Mouse (Mus musculus): ENCODE results near the gene Klk1b26. TPM values are rescaled to one million over a fixed set of nuclear protein-coding genes. Genes with fewer than 3 reads are reported as not detected.
"Not testable (repeated sequence)": the region's sequence is repeated elsewhere in the genome, so short reads cannot be mapped to it uniquely, and the experiment has no call there.

Klk1b26 gene
- total RNA-seq (2021), result not detected in 2 replicates
- long read RNA-seq, experiment 1, result 0 reads
- long read RNA-seq, experiment 2, result 0 reads

- not testable (repeated sequence) for DNase-seq
Measured at GRCm38 (mm10) chr7:44011868-44012267, at the start of gene Klk1b26. Gene Klk1b26 (plus strand): TSS chr7:44012168.

DNA sequence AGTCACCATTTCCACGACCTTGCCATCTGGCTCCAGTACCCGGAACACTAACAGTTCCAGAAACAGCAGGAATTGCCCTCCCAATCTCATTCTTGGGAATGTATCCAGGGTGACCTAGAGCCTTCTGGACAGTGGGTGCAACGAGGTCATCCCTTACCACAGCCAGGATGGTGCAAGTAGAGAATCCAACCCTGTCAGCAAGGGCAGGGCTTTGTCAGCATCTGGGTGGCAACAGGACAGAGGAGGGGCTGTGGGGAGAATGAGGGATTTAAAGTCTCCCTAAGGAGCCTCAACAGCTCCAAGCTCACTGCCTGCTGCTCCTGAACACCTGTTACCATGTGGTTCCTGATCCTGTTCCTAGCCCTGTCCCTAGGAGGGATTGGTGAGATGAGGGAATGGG lies 45.5 kb upstream of the Klk1b26 start, which contains the start of gene Klk1b1:
Gene Klk1b1 (plus strand): TSS at position 301 of the 400 bp plus-strand sequence.
- no peak for DNase-seq

DNA sequence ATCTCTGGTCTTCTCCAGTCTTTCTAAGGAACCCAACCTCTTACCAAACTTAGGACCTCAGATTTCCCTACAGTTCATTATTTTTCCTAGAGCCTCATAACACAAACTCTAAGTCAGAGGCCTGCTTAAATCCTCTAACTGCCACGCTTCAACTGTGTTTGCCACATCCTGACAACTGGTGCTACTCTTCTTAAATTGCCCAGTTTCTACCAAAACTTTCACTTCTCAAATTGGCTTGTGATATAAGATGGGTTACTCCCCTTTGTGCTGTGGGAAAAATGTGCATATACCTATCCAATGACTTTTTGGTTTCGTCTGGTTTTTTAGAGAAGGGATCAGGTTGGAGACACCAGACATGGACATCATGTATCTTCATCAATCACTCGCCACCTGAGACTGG lies 44.9 kb upstream of the Klk1b26 start:
- no peak for DNase-seq

DNA sequence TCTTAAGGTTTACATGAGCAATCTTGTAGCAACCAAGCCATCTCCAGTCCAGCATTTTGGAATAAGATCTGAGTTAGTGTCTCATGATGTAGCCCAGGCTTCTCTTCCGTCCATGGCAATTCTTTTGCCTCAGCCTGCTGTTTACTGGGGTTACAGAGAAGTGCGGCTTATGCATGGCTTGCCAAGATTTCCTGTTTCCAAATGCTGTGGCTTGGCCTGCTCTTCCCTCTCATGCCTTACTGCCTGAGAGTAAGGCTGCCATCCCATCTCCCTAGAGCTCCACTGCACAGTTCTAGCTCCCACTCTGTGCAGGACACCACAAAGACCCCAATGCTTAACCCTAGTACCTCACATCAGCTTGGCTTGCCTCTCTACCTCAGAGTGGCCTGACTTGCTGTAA lies 44.4 kb upstream of the Klk1b26 start:
- no peak for DNase-seq

- not testable (repeated sequence) for DNase-seq
Measured at GRCm38 (mm10) chr7:43975761-43976160, 36.2 kb upstream of the Klk1b26 start, which contains the start of gene Klk1b9. Gene Klk1b9 (plus strand): TSS chr7:43976061.

- no peak for DNase-seq
Measured at GRCm38 (mm10) chr7:43985657-43986056, 26.3 kb upstream of the Klk1b26 start.

DNA sequence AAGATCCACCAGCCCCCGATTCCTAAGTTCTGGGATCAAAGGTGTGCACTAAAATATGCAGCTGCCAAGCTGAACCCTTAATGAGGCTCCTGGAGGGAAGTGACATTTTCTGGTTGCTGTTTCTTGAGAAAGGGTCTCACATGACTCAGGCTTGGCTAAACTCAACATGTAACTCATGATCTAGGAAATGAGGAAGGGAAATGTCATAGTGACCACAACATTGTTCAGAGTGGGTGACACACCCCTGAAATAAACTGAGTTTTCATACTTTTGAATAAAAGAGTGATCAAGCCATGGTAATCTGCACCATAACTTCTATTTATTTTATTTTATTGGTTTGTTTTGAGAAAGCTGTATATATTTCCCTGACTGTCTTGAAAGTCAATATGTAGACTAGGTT lies 17.1 kb upstream of the Klk1b26 start:
- not testable (repeated sequence) for DNase-seq

GRCm38 (mm10) chr7:43995577-43995976 lies 16.4 kb upstream of the Klk1b26 start, which contains the start of gene Klk1b11:
Gene Klk1b11 (plus strand): TSS chr7:43995877.
- DNase-seq, result not testable (repeated sequence)

DNA sequence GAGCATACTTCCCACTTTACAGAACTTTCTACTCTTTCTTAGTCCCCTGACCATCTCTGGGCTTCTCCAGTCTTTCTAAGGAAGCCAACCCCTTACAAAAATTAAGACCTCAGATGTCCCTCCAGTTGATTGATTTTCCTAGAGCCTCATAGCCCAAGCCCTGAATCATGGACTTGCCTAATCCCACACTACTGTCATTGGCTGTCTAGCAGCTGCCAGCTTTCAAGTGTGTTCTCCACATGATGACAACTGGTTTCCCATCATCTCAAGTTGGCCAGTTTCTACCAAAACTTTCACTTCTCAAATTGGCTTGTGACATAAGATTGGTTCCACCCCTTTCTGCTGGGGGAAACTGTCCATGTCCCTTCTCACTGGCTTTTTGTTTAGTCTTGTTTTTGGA lies 7.1 kb upstream of the Klk1b26 start:
- DNase-seq, result no peak

DNA sequence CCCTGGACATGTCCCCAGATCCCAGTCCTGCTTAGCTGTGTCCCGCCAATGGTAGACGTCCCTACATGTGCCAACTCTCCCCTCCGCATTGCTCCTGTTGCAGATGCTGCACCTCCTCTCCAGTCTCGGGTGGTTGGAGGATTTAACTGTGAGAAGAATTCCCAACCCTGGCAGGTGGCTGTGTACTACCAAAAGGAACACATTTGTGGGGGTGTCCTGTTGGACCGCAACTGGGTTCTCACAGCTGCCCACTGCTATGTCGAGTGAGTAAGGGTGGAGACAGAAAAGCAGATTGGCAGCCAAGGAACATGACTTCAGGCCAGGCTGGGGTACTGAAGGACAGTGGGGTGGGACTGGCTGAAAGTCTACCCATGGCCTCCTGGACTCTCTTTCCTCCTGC lies 2.7 kb downstream of the Klk1b26 start:
- not testable (repeated sequence) for DNase-seq

DNA sequence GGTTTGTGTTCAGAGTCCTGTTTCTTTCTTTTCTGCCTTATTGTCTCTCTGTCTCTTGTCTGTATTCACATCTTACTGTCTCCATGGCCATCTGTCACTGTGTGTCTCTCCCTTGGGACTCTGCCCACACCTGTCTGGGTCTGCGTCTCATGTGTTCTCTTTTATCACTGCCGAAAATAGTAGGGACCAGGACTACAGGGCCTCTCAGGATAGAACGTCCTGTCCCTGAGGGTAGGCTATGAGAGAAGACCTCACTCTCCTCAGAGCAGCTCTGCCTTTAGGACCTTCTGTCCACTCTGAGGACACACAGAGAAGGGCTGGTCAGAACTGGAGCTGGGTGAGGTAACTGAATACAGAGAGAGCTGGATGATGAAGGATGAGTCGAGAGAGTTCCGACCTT lies 3.1 kb downstream of the Klk1b26 start:
- no peak for DNase-seq

DNA sequence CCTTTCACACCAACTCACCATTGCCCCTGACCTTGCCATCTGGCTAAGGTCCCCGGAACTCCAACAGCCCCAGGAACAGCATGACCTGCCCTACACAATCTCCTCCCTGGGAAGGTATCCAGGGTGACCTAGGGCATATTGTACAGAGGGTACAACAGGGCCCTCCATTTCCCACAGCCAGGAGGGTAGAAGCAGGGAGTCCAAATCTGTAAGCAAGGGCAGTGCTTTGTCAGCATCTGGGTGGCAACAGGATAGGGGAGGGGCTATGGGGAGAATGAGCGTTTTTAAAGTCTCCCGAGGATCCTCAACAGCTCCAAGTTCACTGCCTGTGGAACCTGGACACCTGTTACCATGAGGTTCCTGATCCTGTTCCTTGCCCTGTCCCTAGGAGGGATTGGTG lies 40.0 kb downstream of the Klk1b26 start, which contains the start of gene Klk1b27:
Gene Klk1b27 (plus strand): TSS at position 301 of the 400 bp plus-strand sequence.
- not testable (repeated sequence) for DNase-seq

Other genes starting within 250 kb of the Klk1b26 start
- gene Klk12, start 243.3 kb upstream of the Klk1b26 start, total RNA-seq (2021), result not detected in 2 replicates
- gene Klk11, start 237.6 kb upstream of the Klk1b26 start, total RNA-seq (2021), result not detected in 2 replicates
- gene Klk10, start 231.1 kb upstream of the Klk1b26 start, total RNA-seq (2021), result 0.26 TPM in 1 of 2 replicates, not detected in the other
- not detected in 2 replicates for gene Klk9, start 220.3 kb upstream of the Klk1b26 start, total RNA-seq (2021)
- gene Klk8, start 214.6 kb upstream of the Klk1b26 start, total RNA-seq (2021), result 5.0 and 7.3 TPM in 2 replicates
- not detected in 2 replicates for gene Klk7, start 200.9 kb upstream of the Klk1b26 start, total RNA-seq (2021)
- not detected in 2 replicates for gene Klk6, start 187.7 kb upstream of the Klk1b26 start, total RNA-seq (2021)
- gene Klk5, start 170.2 kb upstream of the Klk1b26 start, total RNA-seq (2021), result not detected in 2 replicates
- gene Klk4, start 131.0 kb upstream of the Klk1b26 start, total RNA-seq (2021), result not detected in 2 replicates
- not detected in 2 replicates for gene Klk15, start 78.4 kb upstream of the Klk1b26 start, total RNA-seq (2021)
- not detected in 2 replicates for gene Klk1b8, start 61.5 kb upstream of the Klk1b26 start, total RNA-seq (2021)
- gene Klk1b1, start 45.4 kb upstream of the Klk1b26 start, total RNA-seq (2021), result not detected in 2 replicates
- gene Klk1b9, start 36.1 kb upstream of the Klk1b26 start, total RNA-seq (2021), result not detected in 2 replicates
- gene Klk1b11, start 16.3 kb upstream of the Klk1b26 start, total RNA-seq (2021), result not detected in 2 replicates
- not detected in 2 replicates for gene Klk1b27, start 40.1 kb downstream of the Klk1b26 start, total RNA-seq (2021)
- gene Klk1b21, start 90.2 kb downstream of the Klk1b26 start, total RNA-seq (2021), result not detected in 2 replicates
- not detected in 2 replicates for gene Klk1b22, start 100.5 kb downstream of the Klk1b26 start, total RNA-seq (2021)
- not detected in 2 replicates for gene Klk1b16, start 124.6 kb downstream of the Klk1b26 start, total RNA-seq (2021)
- gene Klk1b24, start 176.1 kb downstream of the Klk1b26 start, total RNA-seq (2021), result not detected in 2 replicates
- gene Klk1b3, start 186.0 kb downstream of the Klk1b26 start, total RNA-seq (2021), result not detected in 2 replicates
- gene Klk1b4, start 195.3 kb downstream of the Klk1b26 start, total RNA-seq (2021), result not detected in 2 replicates
- not detected in 2 replicates for gene Klk1b5, start 203.8 kb downstream of the Klk1b26 start, total RNA-seq (2021)
- 0.37 and 1.6 TPM in 2 replicates for gene Klk1, start 213.2 kb downstream of the Klk1b26 start, total RNA-seq (2021)
- gene Gm36864, start 224.0 kb downstream of the Klk1b26 start, total RNA-seq (2021), result not detected in 2 replicates
- gene 1700028J19Rik, start 234.5 kb downstream of the Klk1b26 start, total RNA-seq (2021), result 0.70 and 0.90 TPM in 2 replicates
- gene 2410002F23Rik, start 234.6 kb downstream of the Klk1b26 start, total RNA-seq (2021), result 95.5 and 102 TPM in 2 replicates
- not detected in 2 replicates for gene Acp4, start 245.2 kb downstream of the Klk1b26 start, total RNA-seq (2021)
- not detected in 2 replicates for gene Gm15517, start 249.3 kb downstream of the Klk1b26 start, total RNA-seq (2021)

Measured in adrenal gland, postnatal 14 days (tissue).